Mouse (Mus musculus) Patski (cell line): ENCODE results near the gene Spa17. TPM values are rescaled to one million over a fixed set of nuclear protein-coding genes. Genes with fewer than 3 reads are reported as not detected.

Source experiments
- ATAC-seq: fragments of 100-300 bp; one replicate; pipeline ENCODE4 v1.8.0; 2021
- CTCF ChIA-PET: fragments of 350-600 bp; sonication (Branson Sonifier 250); formaldehyde crosslinking; loops from one replicate; lab custom pipeline; 2022; ENCODE audit warnings: inconsistent platforms; lab: Charles Lee
- POLR2A ChIA-PET: fragments of 350-600 bp; sonication (Branson Sonifier 250); formaldehyde crosslinking; loops from one replicate; lab custom pipeline; 2022; ENCODE audit warnings: antibody characterized with exemption, inconsistent platforms; lab: Charles Lee
- DNase-seq: peaks from one replicate; pipeline ENCODE4 v3.0.0-alpha.2; 2011; ENCODE audit warnings: low read depth, low spot score
- H3K27me3 ChIP-seq: fragments of 371-371 bp; one replicate; pipeline ENCODE4 v1.5.1; 2021
- CTCF ChIP-seq: fragments of 100-300 bp; IDR thresholded peaks from one replicate; pipeline ENCODE4 v1.5.1; 2021
- in situ Hi-C: fragments of 300-500 bp; cut with MboI; formaldehyde crosslinking; loops from 3 replicates; pipeline ENCODE4 v1.11.1; 2018; ENCODE audit warnings: low pct_unique_long_range_greater_than_20kb, mixed read lengths
- polyA plus RNA-seq: library from polyadenylated mRNA; unstranded; gene quantifications from one replicate; pipeline ENCODE4 v1.2.3, GENCODE M21; 2021

The Spa17 gene
- 11.6 TPM for polyA plus RNA-seq

GRCm38 (mm10) chr9:37613182-37613910 lies at the start of gene Spa17:
Gene Spa17, minus strand, starts transcription at chr9:37613722.
- CTCF ChIA-PET, result interaction anchor here (1.2 to 3.8 kb wide), 5 partner anchors 12 to 182 kb away, joined by 3 to 39 read pairs (median 13); partner anchors contain the start of gene Robo3
- no peaks in the 10 kb centered on the region for H3K27me3 ChIP-seq
- in situ Hi-C loops, result loop anchor here (10.0 kb wide), 1 partner anchor 149 kb away; no protein-coding TSS in a partner anchor
- ATAC-seq (peak; percentile 95), DNase-seq (peak; percentile 68)
- TF ChIP-seq CTCF, result no peak
- POLR2A ChIA-PET, result interaction anchor here (0.6 kb wide), 1 partner anchor 121 kb away, joined by 5 read pairs; no protein-coding TSS in a partner anchor

- H3K27me3 ChIP-seq, result no peaks in the 10 kb centered on the region
- no peak for TF ChIP-seq CTCF
- DNase-seq (no peak), ATAC-seq (no peak)
- ChIA-PET POLR2A (no interaction called here), CTCF (no interaction called here)
- in situ Hi-C loops, result no loop called here
These were observed 49.7 kb upstream of the Spa17 start for GRCm38 (mm10) chr9:37663210-37663609.

GRCm38 (mm10) chr9:37659413-37659812 lies 45.9 kb upstream of the Spa17 start:
- POLR2A ChIA-PET, result no interaction called here
- no peaks in the 10 kb centered on the region for H3K27me3 ChIP-seq
- DNase-seq (no peak), ATAC-seq (no peak)
- in situ Hi-C loops, result no loop called here
- CTCF ChIA-PET, result interaction anchor here (1.0 kb wide), 1 partner anchor 23 kb away, joined by 3 read pairs; no protein-coding TSS in a partner anchor
- no peak for TF ChIP-seq CTCF

- DNase-seq, result peak; percentile 75
- ChIA-PET POLR2A (interaction anchor here (0.6 to 1.2 kb wide), 2 partner anchors 16 to 240 kb away, joined by 3 read pairs; partner anchors contain the start of gene Olfr145), CTCF (interaction anchor here (1.4 kb wide), 1 partner anchor 21 kb away, joined by 3 read pairs; no protein-coding TSS in a partner anchor)
- no peak for TF ChIP-seq CTCF
- ATAC-seq, result peak; percentile 94
- in situ Hi-C loops, result no loop called here
- no peaks in the 10 kb centered on the region for H3K27me3 ChIP-seq
These were observed 43.5 kb upstream of the Spa17 start, which contains the start of gene Tbrg1 for GRCm38 (mm10) chr9:37656931-37657481. Gene Tbrg1, minus strand, starts transcription at chr9:37657312.

DNA sequence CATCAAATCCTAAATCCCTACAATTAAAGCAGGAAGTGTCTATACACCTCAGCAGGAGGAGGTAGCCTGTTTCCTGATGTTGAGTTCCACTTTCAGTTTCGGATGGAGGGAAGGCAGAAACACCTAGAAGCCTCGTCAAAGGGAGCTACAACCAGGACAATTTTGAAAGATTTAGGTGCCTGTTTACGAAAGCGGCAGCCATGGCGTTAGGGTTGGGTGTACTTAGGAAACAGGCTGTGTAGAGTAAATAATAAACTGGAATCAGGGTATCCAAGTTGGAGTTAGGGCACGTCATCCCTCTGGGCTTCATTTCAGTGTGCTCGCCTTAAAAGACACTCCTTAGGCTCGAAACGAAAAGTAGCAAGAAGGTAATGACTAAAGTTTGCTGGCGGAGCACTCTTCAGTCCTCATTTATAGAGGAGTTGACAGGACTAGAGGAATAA lies 42.9 kb upstream of the Spa17 start:
- ChIA-PET CTCF (interaction anchor here (1.4 kb wide), 1 partner anchor 20 kb away, joined by 3 read pairs; no protein-coding TSS in a partner anchor), POLR2A (interaction anchor here (0.6 to 1.2 kb wide), 2 partner anchors 15 to 240 kb away, joined by 3 read pairs; partner anchors contain the start of gene Olfr145)
- H3K27me3 ChIP-seq, result no peaks in the 10 kb centered on the region
- in situ Hi-C loops, result no loop called here
- no peak for TF ChIP-seq CTCF
- ATAC-seq (peak; percentile 42), DNase-seq (peak; percentile 13)

DNA sequence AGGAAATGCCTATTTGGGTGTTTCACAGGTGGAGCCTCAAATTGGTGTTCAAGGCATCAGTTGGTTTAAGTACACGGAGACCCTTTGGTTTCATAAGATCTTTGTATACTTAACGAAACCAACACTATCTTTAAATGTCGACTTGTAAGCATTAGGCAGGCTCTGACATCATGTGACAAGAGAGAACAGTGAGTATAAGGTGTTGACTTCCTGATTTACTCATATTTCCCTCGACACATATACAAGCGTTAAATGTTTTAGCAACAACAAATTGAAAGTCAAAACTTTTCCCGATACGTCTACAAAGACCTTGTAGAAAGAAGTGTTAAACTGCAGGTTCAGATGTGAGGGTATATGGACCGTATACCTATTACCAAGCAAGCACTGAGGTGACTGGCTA lies 42.4 kb upstream of the Spa17 start:
- TF ChIP-seq CTCF, result no peak
- in situ Hi-C loops, result no loop called here
- ATAC-seq, result no peak
- no peaks in the 10 kb centered on the region for H3K27me3 ChIP-seq
- DNase-seq, result no peak
- POLR2A ChIA-PET, result interaction anchor here (0.6 kb wide), 1 partner anchor 17 kb away, joined by 3 read pairs; no protein-coding TSS in a partner anchor
- CTCF ChIA-PET, result interaction anchor here (1.4 kb wide), 1 partner anchor 20 kb away, joined by 3 read pairs; no protein-coding TSS in a partner anchor

- no peak for TF ChIP-seq CTCF
- DNase-seq (no peak), ATAC-seq (no peak)
- ChIA-PET CTCF (interaction anchor here (1.6 kb wide), 1 partner anchor 14 kb away, joined by 3 read pairs; no protein-coding TSS in a partner anchor), POLR2A (no interaction called here)
- in situ Hi-C loops, result no loop called here
- no peaks in the 10 kb centered on the region for H3K27me3 ChIP-seq
These were observed 40.3 kb upstream of the Spa17 start for GRCm38 (mm10) chr9:37653836-37654235.

GRCm38 (mm10) chr9:37650639-37651038 lies 37.1 kb upstream of the Spa17 start:
- no peak for TF ChIP-seq CTCF
- ATAC-seq (no peak), DNase-seq (no peak)
- POLR2A ChIA-PET, result no interaction called here
- CTCF ChIA-PET, result interaction anchor here (0.8 to 1.6 kb wide), 3 partner anchors 8 to 18 kb away, joined by 3 to 4 read pairs (median 3); no protein-coding TSS in a partner anchor
- no peaks in the 10 kb centered on the region for H3K27me3 ChIP-seq
- in situ Hi-C loops, result no loop called here

- POLR2A ChIA-PET, result no interaction called here
- no peak for DNase-seq
- CTCF ChIA-PET, result no interaction called here
- TF ChIP-seq CTCF, result no peak
- in situ Hi-C loops, result no loop called here
- no peak for ATAC-seq
- no peaks in the 10 kb centered on the region for H3K27me3 ChIP-seq
These were observed 32.7 kb upstream of the Spa17 start for GRCm38 (mm10) chr9:37646246-37646645.

DNA sequence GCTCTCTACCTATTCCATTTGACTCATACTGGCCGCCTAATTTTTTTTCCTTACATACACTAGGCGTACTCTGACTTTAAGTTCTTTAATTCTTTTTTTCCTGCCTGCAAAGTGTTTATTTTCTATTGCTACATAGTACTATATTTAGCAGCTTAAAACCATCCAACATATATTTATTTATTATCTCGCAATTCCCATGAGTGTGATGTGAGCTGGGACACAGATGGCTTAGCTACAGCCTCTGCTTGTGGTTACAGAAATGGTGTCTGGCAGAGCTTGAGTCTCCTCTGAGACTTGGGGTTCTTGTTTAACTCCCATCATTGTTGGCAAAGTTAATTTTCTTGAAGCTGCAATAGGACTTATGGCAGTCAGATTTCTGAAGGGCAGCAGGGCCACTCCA lies 25.2 kb upstream of the Spa17 start:
- no peak for DNase-seq
- no peaks in the 10 kb centered on the region for H3K27me3 ChIP-seq
- no peak for ATAC-seq
- ChIA-PET CTCF (no interaction called here), POLR2A (no interaction called here)
- in situ Hi-C loops, result no loop called here
- no peak for TF ChIP-seq CTCF
